Mouse (Mus musculus) CH12.LX (cell line): ENCODE measurements around the gene Sec24d. TPM values are rescaled to one million over a fixed set of nuclear protein-coding genes. Genes with fewer than 3 reads are reported as not detected.

ENCODE experiments used
- DNase-seq: peaks from one replicate; pipeline ENCODE4 v3.0.0-alpha.2; 2013; ENCODE audit errors: extremely low read depth
- H3K27ac ChIP-seq: 2 replicates; pipeline ENCODE4 v1.5.1; 2012; ENCODE audit warnings: low read depth, mild to moderate bottlenecking, control low read depth, moderate library complexity; ENCODE audit not compliant: insufficient read depth
- H3K27me3 ChIP-seq: replicated peaks from 2 replicates; pipeline ENCODE3; 2012; ENCODE audit warnings: inconsistent platforms
- H3K36me3 ChIP-seq, 2 experiments: replicated peaks in 1 of 2; 2 replicates each; pipeline versions ENCODE3 to v1.6.1; 2012; ENCODE audit warnings: inconsistent platforms in 1 of 2, low read length in 1 of 2, mild to moderate bottlenecking in 1 of 2, mixed read lengths in 1 of 2, moderate library complexity in 1 of 2; ENCODE audit not compliant: control insufficient read depth in 1 of 2, insufficient read depth in 1 of 2
- H3K4me1 ChIP-seq, 2 experiments: 2 replicates each; pipeline ENCODE4 v1.6.1; 2012; ENCODE audit warnings: inconsistent platforms in 1 of 2, moderate library complexity in 1 of 2; ENCODE audit not compliant: insufficient read depth in 2 of 2, control insufficient read depth in 1 of 2
- H3K4me2 ChIP-seq: 2 replicates; pipeline ENCODE4 v1.6.1; 2012; ENCODE audit warnings: low read depth, mild to moderate bottlenecking, control low read depth; ENCODE audit not compliant: poor library complexity, insufficient read depth, severe bottlenecking
- H3K4me3 ChIP-seq, 3 experiments: fragments of 150-350 bp in 1 of 3; sonication (generic) in 1 of 3; replicated peaks in 1 of 3; 2 replicates each; pipeline versions ENCODE3 to v1.5.1; 2011 to 2012; ENCODE audit warnings: low read depth in 2 of 3, low read length in 2 of 3, mild to moderate bottlenecking in 2 of 3, moderate library complexity in 2 of 3, control low read depth in 1 of 3, improper control_type of control experiment in 1 of 3, inconsistent platforms in 1 of 3, mixed read lengths in 1 of 3; ENCODE audit not compliant: poor library complexity in 1 of 3
- H3K79me2 ChIP-seq: replicated peaks from 2 replicates; pipeline ENCODE4 v1.6.1; 2012; ENCODE audit warnings: mild to moderate bottlenecking, moderate library complexity; ENCODE audit not compliant: control insufficient read depth, poor library complexity, insufficient read depth, severe bottlenecking; ENCODE audit errors: extremely low read depth
- H3K9ac ChIP-seq: 2 replicates; pipeline ENCODE4 v1.6.1; 2012; ENCODE audit warnings: low read depth, mild to moderate bottlenecking, control low read depth, moderate library complexity; ENCODE audit not compliant: insufficient read depth
- H3K9me3 ChIP-seq: replicated peaks from 2 replicates; pipeline ENCODE3; 2012; ENCODE audit warnings: low read length, inconsistent platforms, mixed read lengths
- CHD2 ChIP-seq: IDR thresholded peaks from 2 replicates; pipeline ENCODE4 v1.6.1; 2011; ENCODE audit warnings: low read length, improper control_type of control experiment
- EP300 ChIP-seq: IDR thresholded peaks from 2 replicates; pipeline ENCODE4 v1.6.1; 2011; ENCODE audit warnings: low read length, improper control_type of control experiment
- HCFC1 ChIP-seq: IDR thresholded peaks from 2 replicates; pipeline ENCODE4 v1.6.1; 2012; ENCODE audit warnings: low read depth, mild to moderate bottlenecking, inconsistent platforms, low read length, improper control_type of control experiment
- JUN ChIP-seq: IDR thresholded peaks from 2 replicates; pipeline ENCODE4 v1.6.1; 2011; ENCODE audit warnings: low read depth, mild to moderate bottlenecking, low read length, improper control_type of control experiment, moderate library complexity; ENCODE audit not compliant: insufficient read depth
- MAX ChIP-seq: IDR thresholded peaks from 2 replicates; pipeline ENCODE4 v1.6.1; 2011; ENCODE audit warnings: low read length, improper control_type of control experiment
- MAZ ChIP-seq: IDR thresholded peaks from 2 replicates; pipeline ENCODE4 v1.6.1; 2012; ENCODE audit warnings: low read depth, mild to moderate bottlenecking, inconsistent platforms, low read length, improper control_type of control experiment, moderate library complexity
- MXI1 ChIP-seq: IDR thresholded peaks from 2 replicates; pipeline ENCODE4 v1.6.1; 2011; ENCODE audit warnings: mild to moderate bottlenecking, low read depth, low read length, improper control_type of control experiment
- NELFE ChIP-seq: IDR thresholded peaks from 2 replicates; pipeline ENCODE4 v1.6.1; 2011; ENCODE audit warnings: low read depth, low read length, improper control_type of control experiment
- NRF1 ChIP-seq: IDR thresholded peaks from 2 replicates; pipeline ENCODE4 v1.6.1; 2014; ENCODE audit warnings: low read depth, mild to moderate bottlenecking, inconsistent platforms, low read length, improper control_type of control experiment, moderate library complexity
- POLR2AphosphoS2 ChIP-seq: IDR thresholded peaks from 2 replicates; pipeline ENCODE4 v1.6.1; 2011; ENCODE audit warnings: low read depth, low read length, improper control_type of control experiment
- RAD21 ChIP-seq: IDR thresholded peaks from 2 replicates; pipeline ENCODE4 v1.6.1; 2011; ENCODE audit warnings: low read depth, mild to moderate bottlenecking, low read length, improper control_type of control experiment, moderate library complexity
- RCOR1 ChIP-seq: conservative IDR thresholded peaks from 2 replicates; pipeline ENCODE4 v1.6.1; 2012; ENCODE audit warnings: low read depth, mild to moderate bottlenecking, inconsistent platforms, low read length, improper control_type of control experiment
- SIN3A ChIP-seq: IDR thresholded peaks from 2 replicates; pipeline ENCODE4 v1.6.1; 2012; ENCODE audit warnings: low read length, improper control_type of control experiment, inconsistent platforms
- SMC3 ChIP-seq: IDR thresholded peaks from 2 replicates; pipeline ENCODE4 v1.6.1; 2011; ENCODE audit warnings: low read depth, low read length, improper control_type of control experiment
- ZC3H11A ChIP-seq: IDR thresholded peaks from 2 replicates; pipeline ENCODE4 v1.6.1; 2012; ENCODE audit warnings: low read depth, mild to moderate bottlenecking, inconsistent platforms, low read length, improper control_type of control experiment
- ZKSCAN1 ChIP-seq: IDR thresholded peaks from 2 replicates; pipeline ENCODE4 v1.6.1; 2012; ENCODE audit warnings: low read depth, inconsistent platforms, low read length, improper control_type of control experiment, borderline replicate concordance
- dilution Hi-C: fragments of 300-500 bp; cut with MboI; formaldehyde crosslinking; loops from 2 replicates; pipeline ENCODE4 v1.14.3; 2020; ENCODE audit warnings: low sequenced_read_pairs; ENCODE audit not compliant: extremely low pct_unique_long_range_greater_than_20kb, extremely low pct_ligation_motif_present
- in situ Hi-C: fragments of 300-500 bp; cut with MboI; formaldehyde crosslinking; loops from 3 replicates; pipeline ENCODE4 v1.14.3; 2019; ENCODE audit warnings: low sequenced_read_pairs, low pct_ligation_motif_present, low pct_unique_long_range_greater_than_20kb, mixed read lengths
- polyA plus RNA-seq: library from polyadenylated mRNA; unstranded; fragments of >175 nt; gene quantifications from 2 replicates; pipeline ENCODE4 v1.2.1, GENCODE M21; 2012; ENCODE audit warnings: low read depth; ENCODE audit not compliant: insufficient read length
- total RNA-seq, 2 experiments: library from RNA; depleted of rRNA; stranded (reverse); fragments of 300-350 nt in 1 of 2; fragments of >200 nt in 1 of 2; gene quantifications; 2 replicates each; pipeline ENCODE4 v1.2.3; 2012 to 2014

Sec24d gene
- total and polyA plus RNA-seq, 3 experiments, result 33.1 to 51.4 (median 45.8) TPM

GRCm38 (mm10) chr3:123296654-123297053 is 29.4 kb downstream of the Sec24d start:
- 0 out of 2 replicates have a peak, but pooled peaks cover 2% of the 10 kb centered on the region for H3K79me2 ChIP-seq
- H3K27ac ChIP-seq, result no peak overlapping the region
- H3K4me1 ChIP-seq, result no peaks in the 10 kb centered on the region; a peak in 1 of 4 replicates
- H3K4me2 ChIP-seq, result no peak overlapping the region
- no peak overlapping the region for H3K4me3 ChIP-seq
- DNase-seq, result no peak
- no peak overlapping the region for H3K9ac ChIP-seq
- H3K36me3 ChIP-seq, result peaks cover 68 to 85% of the 10 kb centered on the region in 2 experiments
- in situ Hi-C loops (no loop called here), dilution Hi-C loops (no loop called here)
- H3K27me3 ChIP-seq, result no peaks in the 10 kb centered on the region
- no peaks in the 10 kb centered on the region for H3K9me3 ChIP-seq
- no peak for TF ChIP-seq EP300
- no peak for TF ChIP-seq SIN3A
- no peak for TF ChIP-seq MXI1
- TF ChIP-seq NELFE, result no peak

GRCm38 (mm10) chr3:123298283-123298682 is 31.0 kb downstream of the Sec24d start:
- TF ChIP-seq ZC3H11A (no peak), JUN (no peak), MXI1 (no peak), POLR2AphosphoS2 (no peak), RCOR1 (no peak), ZKSCAN1 (no peak), RAD21 (no peak), CHD2 (no peak), NRF1 (no peak)
- TF ChIP-seq, all 38 proteins: peak for 0
- Histone ChIP-seq H3K4me1 (no peaks in the 10 kb centered on the region; a peak in 1 of 4 replicates), H3K4me2 (no peak overlapping the region), H3K79me2 (0 out of 2 replicates have a peak, but pooled peaks cover 2% of the 10 kb centered on the region), H3K36me3 (peaks cover 73 to 88% of the 10 kb centered on the region in 2 experiments), H3K9me3 (no peaks in the 10 kb centered on the region), H3K4me3 (no peak overlapping the region), H3K9ac (no peak overlapping the region), H3K27ac (no peak overlapping the region), H3K27me3 (no peaks in the 10 kb centered on the region)
- dilution Hi-C loops, result no loop called here
- in situ Hi-C loops, result no loop called here
- DNase-seq, result no peak

DNA sequence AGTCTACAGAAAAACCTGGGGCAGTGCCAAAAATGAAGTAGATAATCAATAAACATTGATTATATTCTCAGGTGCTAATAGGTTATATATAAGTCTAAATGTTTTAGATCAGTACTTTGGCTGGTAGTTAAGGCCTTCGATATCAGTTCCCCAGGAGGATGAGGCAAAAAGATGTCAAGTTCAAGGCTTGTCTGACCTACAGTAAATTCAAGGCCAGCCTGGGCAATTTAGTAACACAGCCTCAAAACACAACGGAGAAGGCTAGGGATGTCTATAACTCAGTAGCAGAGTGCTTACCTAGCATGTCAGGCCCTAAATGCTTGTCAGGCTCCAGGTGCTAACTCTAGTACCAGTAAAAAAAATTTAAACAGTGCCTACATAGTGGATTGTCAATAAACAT is 34.3 kb downstream of the Sec24d start:
- Histone ChIP-seq H3K4me3 (no peak overlapping the region), H3K4me1 (no peaks in the 10 kb centered on the region), H3K4me2 (no peak overlapping the region), H3K9ac (no peak overlapping the region), H3K27ac (no peak overlapping the region), H3K9me3 (no peaks in the 10 kb centered on the region), H3K79me2 (0 out of 2 replicates have a peak, but pooled peaks cover 2% of the 10 kb centered on the region), H3K36me3 (peaks cover 59 to 81% of the 10 kb centered on the region in 2 experiments), H3K27me3 (no peaks in the 10 kb centered on the region)
- in situ Hi-C loops (no loop called here), dilution Hi-C loops (no loop called here)
- TF ChIP-seq SMC3 (no peak), ZKSCAN1 (no peak), MAZ (no peak), HCFC1 (no peak), NELFE (no peak), MAX (no peak), RAD21 (no peak)
- no peak for DNase-seq
